Mouse (Mus musculus) small intestine, adult 2 months (tissue): ENCODE measurements around the gene Gm17482.

Source experiments
- CTCF ChIP-seq: fragments of 200-500 bp; IDR thresholded peaks from 2 replicates; pipeline ENCODE4 v1.5.1; 2012; ENCODE audit warnings: low read depth, mild to moderate bottlenecking, control low read depth, inconsistent platforms, low read length, moderate library complexity, mixed read lengths; ENCODE audit not compliant: insufficient replicate concordance, insufficient read length; ENCODE audit errors: extremely low read depth
- POLR2A ChIP-seq: fragments of 200-500 bp; IDR thresholded peaks from 2 replicates; pipeline ENCODE4 v1.6.1; 2012; ENCODE audit warnings: low read depth, mild to moderate bottlenecking, control low read depth, inconsistent platforms, low read length, moderate library complexity

DNA sequence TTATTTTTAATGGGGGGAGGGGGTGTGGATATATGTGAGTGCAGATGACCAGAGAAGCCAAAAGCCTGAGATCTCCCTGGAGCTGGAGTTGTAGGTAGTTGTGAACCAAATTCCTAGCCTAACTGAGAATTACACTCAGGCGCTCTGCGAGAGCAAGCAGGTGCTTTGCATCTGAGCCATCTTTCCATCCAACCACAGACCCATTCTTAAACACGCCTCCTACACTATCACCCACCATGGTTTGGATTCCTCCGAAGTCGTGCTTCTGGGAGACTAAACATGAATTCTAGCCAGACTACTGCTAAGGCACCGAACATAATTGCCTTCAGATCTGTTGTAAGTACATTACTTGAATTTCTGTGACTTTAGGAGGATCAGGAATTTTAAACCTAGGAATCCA is 59.3 kb downstream of the Gm17482 start:
- no peak for TF ChIP-seq CTCF
- no peak for TF ChIP-seq POLR2A
